Mouse (Mus musculus): ENCODE measurements around the gene Trrap.

Gene Trrap

GRCm38 (mm10) chr5:144780654-144781053 lies 13.1 kb downstream of the Trrap start:
- DNase-seq (ENCODE audit: low read depth) = no peak

GRCm38 (mm10) chr5:144786464-144786863 lies 18.9 kb downstream of the Trrap start:
- no peak for DNase-seq (ENCODE audit: low read depth)

- DNase-seq (ENCODE audit: low read depth) = no peak
Measured at GRCm38 (mm10) chr5:144793374-144793773, 25.8 kb downstream of the Trrap start.

- DNase-seq (ENCODE audit: low read depth) = peak; percentile 10
Measured at GRCm38 (mm10) chr5:144794687-144795086, 27.2 kb downstream of the Trrap start.

GRCm38 (mm10) chr5:144797116-144797515 lies 29.6 kb downstream of the Trrap start:
- DNase-seq (ENCODE audit: low read depth) = no peak

GRCm38 (mm10) chr5:144803066-144803465 lies 35.5 kb downstream of the Trrap start:
- DNase-seq (ENCODE audit: low read depth) = no peak

GRCm38 (mm10) chr5:144804181-144804580 lies 36.6 kb downstream of the Trrap start:
- DNase-seq (ENCODE audit: low read depth) = no peak

- DNase-seq (ENCODE audit: low read depth) = no peak
Measured at GRCm38 (mm10) chr5:144806931-144807330, 39.4 kb downstream of the Trrap start.

- DNase-seq (ENCODE audit: low read depth) = no peak
Measured at GRCm38 (mm10) chr5:144828365-144829102, 61.0 kb downstream of the Trrap start.

GRCm38 (mm10) chr5:144829631-144830030 lies 62.1 kb downstream of the Trrap start:
- DNase-seq (ENCODE audit: low read depth) = no peak

- DNase-seq (ENCODE audit: low read depth) = no peak
Measured at GRCm38 (mm10) chr5:144831840-144832469, 64.4 kb downstream of the Trrap start.

- DNase-seq (ENCODE audit: low read depth) = peak; percentile 9
Measured at GRCm38 (mm10) chr5:144836100-144836499, 68.6 kb downstream of the Trrap start.

GRCm38 (mm10) chr5:144845352-144845751 lies 77.8 kb downstream of the Trrap start:
- no peak for DNase-seq (ENCODE audit: low read depth)

GRCm38 (mm10) chr5:144848735-144849134 lies 81.2 kb downstream of the Trrap start:
- DNase-seq (ENCODE audit: low read depth) = no peak

- no peak for DNase-seq (ENCODE audit: low read depth)
Measured at GRCm38 (mm10) chr5:144849932-144850331, 82.4 kb downstream of the Trrap start.

GRCm38 (mm10) chr5:144851820-144852219 lies 84.3 kb downstream of the Trrap start:
- no peak for DNase-seq (ENCODE audit: low read depth)

GRCm38 (mm10) chr5:144853931-144854330 lies 86.4 kb downstream of the Trrap start:
- DNase-seq (ENCODE audit: low read depth) = no peak

- DNase-seq (ENCODE audit: low read depth) = no peak
Measured at GRCm38 (mm10) chr5:144855936-144856335, 88.4 kb downstream of the Trrap start.

GRCm38 (mm10) chr5:144858527-144858926 lies 91.0 kb downstream of the Trrap start:
- no peak for DNase-seq (ENCODE audit: low read depth)

- no peak for DNase-seq (ENCODE audit: low read depth)
Measured at GRCm38 (mm10) chr5:144859284-144859683, 91.8 kb downstream of the Trrap start.

- DNase-seq (ENCODE audit: low read depth) = no peak
Measured at GRCm38 (mm10) chr5:144860913-144861312, 93.4 kb downstream of the Trrap start.

GRCm38 (mm10) chr5:144866923-144867322 lies 99.4 kb downstream of the Trrap start:
- no peak for DNase-seq (ENCODE audit: low read depth)

- DNase-seq (ENCODE audit: low read depth) = no peak
Measured at GRCm38 (mm10) chr5:144869466-144869865, 101.9 kb downstream of the Trrap start.

GRCm38 (mm10) chr5:144870782-144871181 lies 103.2 kb downstream of the Trrap start:
- DNase-seq (ENCODE audit: low read depth) = no peak

Measured in c-Kit-positive CD71-positive TER-119-negative erythroid progenitor cells, embryonic 14.5 days (primary cell).